Mouse (Mus musculus): ENCODE results near the gene Gm32802. TPM values are rescaled to one million over a fixed set of nuclear protein-coding genes. Genes with fewer than 3 reads are reported as not detected.

The Gm32802 gene
- not detected for polyA plus RNA-seq (2014; fragmentation: Illumina TruSeq; extraction: RNeasy Lipid Tissue Mini Kit (QIAGEN cat#74804); ENCODE audit: low read depth, low replicate concordance)

GRCm38 (mm10) chr10:118258388-118258787, at the start of gene Gm32802:
Gene Gm32802, plus strand, starts transcription at chr10:118258688.

GRCm38 (mm10) chr10:118240680-118241079, 17.8 kb upstream of the Gm32802 start, which contains the start of gene Gm32717:
Gene Gm32717, minus strand, starts transcription at chr10:118240780.

DNA sequence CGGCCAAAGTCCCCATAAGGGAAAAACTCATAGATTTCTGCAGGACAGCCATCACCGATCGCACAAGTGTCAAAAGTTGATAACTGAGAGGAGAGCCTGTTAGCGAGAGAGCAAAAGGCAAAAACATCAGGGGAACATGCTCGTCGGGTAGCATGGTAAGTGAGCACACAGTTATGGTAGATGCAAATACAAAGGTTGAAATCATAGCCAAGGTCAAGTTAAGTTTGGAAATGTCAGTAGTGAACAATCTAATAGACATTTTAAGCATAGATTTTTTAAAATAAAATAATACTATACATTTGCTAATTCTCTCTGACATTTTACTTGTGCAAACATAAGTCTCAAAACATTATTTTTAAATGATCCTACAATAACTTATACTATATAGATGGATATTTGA, 36.5 kb downstream of the Gm32802 start, which contains the start of gene Iltifb:
TSS of gene Iltifb (minus strand) at position 101 of the 400 bp plus-strand sequence.

Other genes starting within 250 kb of the Gm32802 start
- 4.4 TPM for gene Mdm1, start 116.9 kb upstream of the Gm32802 start, polyA plus RNA-seq (2014; fragmentation: Illumina TruSeq; extraction: RNeasy Lipid Tissue Mini Kit (QIAGEN cat#74804); ENCODE audit: low read depth, low replicate concordance)
- not detected for gene Il22, start 53.7 kb upstream of the Gm32802 start, polyA plus RNA-seq (2014; fragmentation: Illumina TruSeq; extraction: RNeasy Lipid Tissue Mini Kit (QIAGEN cat#74804); ENCODE audit: low read depth, low replicate concordance)
- not detected for gene Gm32717, start 17.9 kb upstream of the Gm32802 start, polyA plus RNA-seq (2014; fragmentation: Illumina TruSeq; extraction: RNeasy Lipid Tissue Mini Kit (QIAGEN cat#74804); ENCODE audit: low read depth, low replicate concordance)
- not detected for gene Iltifb, start 36.4 kb downstream of the Gm32802 start, polyA plus RNA-seq (2014; fragmentation: Illumina TruSeq; extraction: RNeasy Lipid Tissue Mini Kit (QIAGEN cat#74804); ENCODE audit: low read depth, low replicate concordance)
- not detected for gene Gm9040, start 68.3 kb downstream of the Gm32802 start, polyA plus RNA-seq (2014; fragmentation: Illumina TruSeq; extraction: RNeasy Lipid Tissue Mini Kit (QIAGEN cat#74804); ENCODE audit: low read depth, low replicate concordance)
- gene Gm9044, start 73.7 kb downstream of the Gm32802 start, polyA plus RNA-seq (2014; fragmentation: Illumina TruSeq; extraction: RNeasy Lipid Tissue Mini Kit (QIAGEN cat#74804); ENCODE audit: low read depth, low replicate concordance): not detected
- not detected for gene Gm9045, start 79.1 kb downstream of the Gm32802 start, polyA plus RNA-seq (2014; fragmentation: Illumina TruSeq; extraction: RNeasy Lipid Tissue Mini Kit (QIAGEN cat#74804); ENCODE audit: low read depth, low replicate concordance)
- gene Gm9046, start 84.6 kb downstream of the Gm32802 start, polyA plus RNA-seq (2014; fragmentation: Illumina TruSeq; extraction: RNeasy Lipid Tissue Mini Kit (QIAGEN cat#74804); ENCODE audit: low read depth, low replicate concordance): not detected
- gene Gm9048, start 90.0 kb downstream of the Gm32802 start, polyA plus RNA-seq (2014; fragmentation: Illumina TruSeq; extraction: RNeasy Lipid Tissue Mini Kit (QIAGEN cat#74804); ENCODE audit: low read depth, low replicate concordance): not detected
- not detected for gene Gm9049, start 95.4 kb downstream of the Gm32802 start, polyA plus RNA-seq (2014; fragmentation: Illumina TruSeq; extraction: RNeasy Lipid Tissue Mini Kit (QIAGEN cat#74804); ENCODE audit: low read depth, low replicate concordance)
- gene Ifng, start 182.4 kb downstream of the Gm32802 start, polyA plus RNA-seq (2014; fragmentation: Illumina TruSeq; extraction: RNeasy Lipid Tissue Mini Kit (QIAGEN cat#74804); ENCODE audit: low read depth, low replicate concordance): not detected